Mouse (Mus musculus) kidney, adult 18-20 months (tissue): ENCODE results near the gene Rabl3.

Experiments used
- DNase-seq: peaks from one replicate; pipeline ENCODE4 v3.0.0; 2021

Rabl3 gene

DNA sequence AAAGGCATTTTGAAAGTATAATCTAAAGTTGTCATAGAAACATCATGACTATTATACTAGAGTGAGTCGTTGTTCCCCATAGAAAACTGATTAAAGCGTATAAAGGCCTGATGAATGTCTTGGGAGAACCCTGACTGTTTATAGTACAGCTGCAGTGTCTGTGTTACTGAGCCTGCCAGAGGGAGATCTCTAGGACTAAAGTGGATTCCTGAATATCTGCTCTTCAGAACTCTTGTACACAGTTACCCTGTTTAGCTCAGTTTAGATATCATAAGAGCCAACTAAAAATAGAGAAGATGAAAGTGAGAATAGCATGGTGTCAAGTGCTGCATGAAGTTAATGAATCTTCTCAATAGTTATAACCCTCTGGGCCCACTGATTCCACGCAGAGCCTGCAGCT lies 10.6 kb downstream of the Rabl3 start:
- DNase-seq, result no peak

DNA sequence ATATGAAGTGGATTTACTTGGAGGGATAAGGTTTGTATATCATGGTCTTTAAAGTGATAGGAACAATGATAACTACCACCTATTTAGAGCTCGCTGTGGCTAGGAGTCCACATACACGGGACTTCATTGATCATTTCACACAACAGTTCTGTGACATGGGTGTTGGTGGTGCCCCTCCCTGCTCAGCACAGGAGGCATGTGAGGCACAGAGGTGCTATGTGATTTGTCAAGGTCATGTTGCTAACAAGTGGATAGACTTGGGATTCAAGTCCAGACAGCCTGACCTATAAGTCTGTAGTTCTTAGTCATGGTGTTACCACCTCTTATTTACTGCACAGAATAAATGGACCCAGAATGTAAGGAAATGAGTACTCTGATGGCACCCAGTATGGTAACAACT lies 11.3 kb downstream of the Rabl3 start:
- no peak for DNase-seq

DNA sequence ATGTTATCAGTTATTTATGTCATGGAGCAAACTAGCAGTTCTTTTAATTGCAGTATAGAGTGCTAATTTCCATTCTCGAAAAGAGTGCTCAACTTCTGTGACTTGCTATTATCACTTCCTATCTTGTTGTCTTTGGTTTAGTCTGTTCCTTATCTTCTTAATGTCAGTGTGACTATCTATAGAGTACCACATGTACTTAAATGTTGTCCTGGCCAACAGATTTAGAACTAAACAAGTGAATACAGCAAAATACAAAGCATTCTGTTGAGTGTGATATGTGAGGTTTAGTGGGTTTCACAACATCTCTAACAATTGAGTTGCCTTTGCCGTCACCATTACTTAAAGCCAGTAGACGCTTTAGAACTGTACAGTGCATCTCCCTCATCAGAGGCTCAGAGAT lies 13.1 kb downstream of the Rabl3 start:
- DNase-seq, result no peak

DNA sequence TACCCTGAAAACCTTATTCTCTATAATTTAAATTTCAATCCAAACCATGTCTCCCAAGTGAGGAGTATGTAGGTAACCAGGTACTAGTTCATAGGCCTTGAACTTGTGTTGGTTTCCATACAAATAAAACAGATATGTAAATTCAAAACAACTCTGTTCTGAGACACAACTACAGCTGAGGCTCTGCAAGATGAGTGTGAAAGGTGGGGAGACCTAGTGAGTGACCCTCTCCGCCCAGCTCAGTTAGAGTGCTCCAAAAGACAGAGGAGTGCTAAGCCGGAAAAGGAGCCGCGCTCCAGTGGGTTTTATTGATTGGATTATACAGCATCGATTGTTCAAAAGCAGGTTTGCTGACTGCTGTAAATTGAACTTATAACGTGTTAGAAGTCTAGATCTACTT lies 22.7 kb downstream of the Rabl3 start:
- no peak for DNase-seq

DNA sequence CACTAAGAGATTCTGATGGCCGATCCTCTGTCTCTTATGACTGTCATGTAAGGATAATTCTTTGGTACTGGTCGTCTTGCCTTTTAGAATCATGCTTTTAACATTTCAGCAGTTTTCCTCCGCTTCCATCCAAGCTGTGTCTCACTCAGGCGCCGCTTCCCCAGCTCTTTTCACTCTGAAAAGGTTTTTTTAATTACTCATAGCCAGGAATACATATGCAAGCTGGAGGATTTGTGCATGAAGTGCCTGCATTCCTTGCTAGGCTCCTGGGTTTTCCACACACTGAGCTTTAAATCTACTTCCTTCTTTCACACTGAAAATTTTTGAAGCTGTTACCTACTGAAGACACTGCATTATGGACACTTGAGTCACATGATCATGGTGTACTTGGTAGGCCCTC lies 23.3 kb downstream of the Rabl3 start:
- DNase-seq, result no peak

DNA sequence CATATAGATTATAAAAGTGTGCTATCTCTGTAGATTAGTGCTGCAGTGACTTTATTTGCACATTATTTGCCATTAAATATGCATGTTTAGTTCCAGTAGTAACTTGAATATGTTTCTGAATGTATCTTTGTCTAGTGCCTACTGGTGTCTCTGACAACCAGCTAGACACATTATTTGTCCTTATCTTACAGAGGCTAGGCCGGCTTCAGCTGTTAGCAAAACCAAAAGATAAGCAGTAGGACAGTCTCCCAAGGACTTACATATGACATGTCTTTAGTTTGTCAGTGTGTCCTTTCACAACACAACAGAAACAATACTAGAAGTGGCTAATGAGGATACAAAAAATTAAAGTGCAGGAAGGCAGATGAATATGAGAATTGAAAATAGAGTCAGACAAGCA lies 25.4 kb downstream of the Rabl3 start:
- DNase-seq, result no peak

DNA sequence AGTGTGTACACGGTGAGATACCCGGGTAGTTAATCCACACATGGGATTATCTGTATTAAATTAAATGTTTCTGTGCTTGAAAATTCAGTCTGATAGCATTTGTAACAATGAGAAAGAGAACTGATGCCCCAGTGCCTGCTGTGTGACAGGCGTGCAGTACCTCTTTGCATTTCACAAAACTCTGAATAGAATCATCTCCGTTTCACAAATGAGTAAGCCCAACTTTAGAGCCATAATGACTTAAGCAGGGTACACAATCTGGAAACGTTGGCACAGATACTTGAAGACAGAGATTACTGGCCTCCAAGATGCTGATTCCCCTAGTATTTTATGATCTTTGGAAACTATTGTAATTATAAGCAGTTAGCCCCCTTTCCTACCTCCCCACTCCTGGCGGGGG lies 26.4 kb downstream of the Rabl3 start:
- no peak for DNase-seq

DNA sequence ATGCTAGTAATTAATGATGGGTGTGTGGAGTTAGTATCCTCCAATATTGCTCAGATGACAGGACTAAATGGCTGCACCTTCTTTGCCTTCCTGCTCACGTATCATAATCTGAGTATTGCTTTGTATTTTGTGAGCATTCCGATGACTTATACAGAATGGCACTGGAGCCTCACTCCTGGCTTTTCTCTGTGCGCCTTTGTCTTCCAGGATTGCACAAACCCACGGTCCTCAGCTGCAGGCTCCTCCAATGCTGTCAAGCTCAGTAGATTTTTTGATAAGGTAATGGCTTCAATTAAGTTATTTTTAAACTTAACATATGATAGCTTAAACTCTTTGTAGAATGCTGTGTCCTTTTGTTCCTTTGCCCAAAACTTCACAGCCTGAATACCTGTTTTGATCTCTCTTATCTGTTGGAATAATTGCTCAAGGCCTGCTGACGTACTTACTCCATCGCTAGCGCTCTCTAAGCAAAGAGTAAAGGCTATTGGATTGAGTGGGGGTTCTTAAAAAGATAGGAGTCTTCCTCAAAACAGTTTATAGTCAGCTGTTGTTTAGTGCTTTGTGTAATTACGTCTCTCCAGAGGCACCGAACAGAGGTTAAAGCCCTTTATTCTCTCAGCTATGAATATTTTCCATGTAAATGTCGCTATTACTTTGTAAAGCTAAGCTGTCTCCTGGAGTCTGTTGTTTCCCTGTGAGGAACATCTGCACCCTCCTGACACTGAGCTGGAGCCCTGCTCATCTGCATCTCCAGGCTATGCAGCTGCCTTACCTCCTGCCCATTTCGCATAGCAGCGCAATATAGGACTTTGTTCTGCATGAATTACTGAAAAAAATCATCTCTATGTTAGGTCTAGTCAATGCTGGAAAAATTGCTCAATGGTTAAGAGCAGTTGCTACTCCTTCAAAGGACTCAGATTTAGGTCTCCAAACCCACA lies 27.7 kb downstream of the Rabl3 start:
- DNase-seq, result no peak

DNA sequence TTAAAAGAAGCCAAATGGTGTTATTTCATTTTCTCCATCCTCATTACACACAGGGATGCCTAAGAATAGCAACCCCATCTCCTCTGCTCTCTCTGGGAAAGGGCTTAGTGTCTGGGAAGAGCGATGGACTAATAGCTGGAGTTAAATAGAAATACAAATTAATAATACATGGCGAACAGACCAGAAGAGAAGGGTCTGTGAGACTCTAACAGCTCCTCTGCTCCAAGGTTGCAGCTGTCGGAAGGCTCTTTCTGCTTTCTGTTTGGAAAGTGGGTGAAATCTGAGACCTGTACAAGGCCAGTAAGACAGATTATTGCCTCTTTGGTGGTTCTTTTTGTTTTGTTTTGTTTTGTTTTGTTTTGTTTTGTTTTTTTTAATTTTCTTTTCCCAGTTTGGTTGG lies 31.9 kb downstream of the Rabl3 start:
- no peak for DNase-seq

DNA sequence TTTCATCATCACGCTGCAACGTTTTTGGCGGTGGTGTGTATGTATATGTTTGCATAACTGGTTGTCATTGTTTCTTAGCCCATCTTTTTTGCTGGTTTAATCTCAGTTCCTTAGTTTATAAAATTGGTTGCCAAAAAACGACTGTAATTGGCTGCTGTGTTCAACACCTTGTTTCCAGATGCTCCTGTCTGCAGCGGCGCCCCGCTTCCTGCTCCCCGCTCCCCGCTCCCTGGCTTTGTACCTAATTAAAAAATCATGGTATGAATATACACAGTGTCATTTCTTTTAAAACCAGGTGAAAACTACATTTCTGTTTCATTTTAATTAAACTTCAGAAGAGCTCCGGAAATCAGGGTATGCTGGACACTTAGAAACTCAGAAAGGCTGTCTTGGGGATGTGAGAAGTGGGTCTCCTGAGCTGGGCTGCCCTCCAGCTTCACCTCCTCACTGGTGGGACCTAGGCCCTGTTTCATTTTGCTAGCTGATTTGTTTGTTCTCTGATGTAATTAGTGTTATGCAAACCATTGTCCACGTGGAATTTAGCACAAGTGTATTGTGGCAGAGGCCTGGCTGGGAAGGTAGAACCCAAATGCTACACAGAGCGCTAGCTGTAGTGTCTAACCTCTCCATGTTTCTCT lies 32.6 kb downstream of the Rabl3 start:
- no peak for DNase-seq

DNA sequence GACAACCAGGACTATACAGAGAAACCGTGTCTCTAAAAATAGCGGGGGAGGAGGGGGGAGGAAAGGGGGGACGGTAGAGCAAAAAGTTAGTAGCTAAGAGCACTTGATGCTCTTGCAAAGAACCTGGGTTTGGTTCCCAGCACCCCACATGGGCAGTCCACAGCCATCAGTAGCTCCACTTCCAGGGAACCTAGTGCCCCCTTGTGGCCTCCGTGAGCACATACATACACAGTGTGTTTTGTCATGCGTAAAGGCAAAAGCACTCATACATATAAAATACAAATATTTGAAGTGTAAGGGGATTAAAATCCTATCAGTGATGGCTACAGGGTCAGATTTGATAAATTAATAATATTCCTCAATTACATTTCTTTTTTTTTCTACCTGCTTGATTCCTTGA lies 33.4 kb downstream of the Rabl3 start:
- no peak for DNase-seq

DNA sequence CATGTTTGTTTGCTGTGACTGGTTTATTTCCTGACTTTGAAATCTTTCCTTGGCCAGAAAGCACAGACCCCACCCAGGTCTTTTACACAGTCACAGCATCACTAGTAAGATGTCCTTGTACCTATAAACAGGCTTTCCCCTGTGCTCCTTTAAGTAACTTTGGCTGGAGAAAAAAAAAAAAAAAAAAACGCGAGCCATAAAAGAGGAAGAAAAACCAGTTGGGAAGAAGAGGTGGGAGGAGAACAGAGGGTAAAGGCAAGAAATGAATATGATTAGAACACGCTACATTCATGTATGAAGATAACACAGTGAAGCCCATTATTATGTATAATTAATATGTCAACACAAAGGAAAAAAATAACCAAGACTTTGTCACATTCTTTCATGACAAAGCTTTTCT lies 35.6 kb downstream of the Rabl3 start:
- no peak for DNase-seq

DNA sequence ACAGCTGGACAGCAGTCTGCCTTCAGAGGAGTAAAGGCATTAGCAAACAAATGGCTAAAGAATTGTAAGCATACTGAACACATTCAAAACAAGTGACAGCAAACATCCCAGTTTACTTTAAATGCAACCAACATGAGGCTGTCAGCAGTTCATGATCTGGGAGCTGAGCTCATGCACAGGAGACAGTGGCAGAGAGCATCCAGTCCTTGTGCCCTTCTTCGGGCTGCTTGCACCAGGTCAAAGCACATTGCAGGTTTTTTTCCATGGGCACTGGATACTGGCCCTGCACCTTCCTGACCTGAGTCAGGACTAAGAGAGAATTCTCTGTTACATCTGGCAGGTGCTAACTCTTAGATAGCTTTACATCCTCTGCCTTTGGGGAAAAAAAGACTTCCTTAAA lies 39.9 kb downstream of the Rabl3 start:
- DNase-seq, result peak; percentile 43

DNA sequence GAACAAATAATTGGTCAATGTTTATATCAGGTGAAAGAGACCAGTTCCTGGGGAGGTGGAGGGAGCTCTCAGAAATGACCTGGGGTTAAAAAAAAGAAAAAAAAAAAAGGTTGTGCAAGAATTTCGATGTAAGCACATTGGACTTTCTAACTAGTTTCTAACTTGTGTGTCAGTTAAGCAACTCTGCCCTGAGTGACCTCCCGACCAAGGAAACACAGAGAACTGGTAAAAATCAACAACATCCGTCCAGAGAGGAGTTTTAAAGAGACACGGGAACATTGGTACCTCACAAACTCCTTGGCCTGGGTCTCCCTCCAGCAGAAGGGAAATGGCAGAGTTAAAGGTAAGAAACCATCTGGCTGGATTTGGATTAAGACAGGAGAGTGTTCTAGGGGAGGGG lies 40.3 kb downstream of the Rabl3 start, which contains the start of gene Hgd:
Gene Hgd, plus strand, starts transcription at position 160 of the 400 bp plus-strand sequence.
- DNase-seq, result peak; percentile 51

DNA sequence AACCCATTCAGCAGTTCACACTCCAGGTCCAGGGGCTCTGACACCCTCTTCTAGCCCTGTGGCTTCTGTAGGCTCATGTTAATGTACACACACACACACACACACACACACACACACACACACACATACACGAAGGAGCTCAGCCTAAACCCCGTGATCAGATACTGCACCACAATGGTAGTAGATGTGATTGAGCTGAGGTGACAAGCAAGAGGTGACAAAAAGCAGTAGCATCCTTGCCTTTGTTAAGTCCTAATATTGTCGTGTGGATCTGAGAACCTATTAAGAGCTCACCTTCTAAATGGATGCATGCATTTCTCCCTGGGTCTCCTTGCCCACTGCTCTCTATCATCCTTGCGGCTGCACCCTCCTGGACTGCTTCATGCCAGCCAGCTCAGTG lies 41.0 kb downstream of the Rabl3 start:
- peak; percentile 32 for DNase-seq

DNA sequence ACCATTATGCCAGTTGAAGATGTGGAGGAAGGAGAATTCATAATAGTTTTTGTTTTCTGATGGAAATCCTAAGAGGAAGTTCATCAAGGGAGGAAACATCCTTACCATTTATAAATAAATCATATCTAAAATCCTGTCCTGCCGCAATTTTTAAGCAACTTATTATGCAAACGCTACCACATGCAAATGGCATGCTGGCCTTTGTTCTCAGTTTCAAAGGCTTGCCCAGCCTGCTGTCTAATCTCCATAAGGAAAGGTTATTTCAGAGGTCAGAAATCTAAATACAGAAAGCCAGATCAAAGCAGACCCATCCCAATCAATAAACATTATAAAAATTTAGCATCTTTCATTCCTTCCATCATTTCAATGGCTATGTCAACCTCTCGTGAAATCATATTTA lies 42.2 kb downstream of the Rabl3 start:
- DNase-seq, result no peak

DNA sequence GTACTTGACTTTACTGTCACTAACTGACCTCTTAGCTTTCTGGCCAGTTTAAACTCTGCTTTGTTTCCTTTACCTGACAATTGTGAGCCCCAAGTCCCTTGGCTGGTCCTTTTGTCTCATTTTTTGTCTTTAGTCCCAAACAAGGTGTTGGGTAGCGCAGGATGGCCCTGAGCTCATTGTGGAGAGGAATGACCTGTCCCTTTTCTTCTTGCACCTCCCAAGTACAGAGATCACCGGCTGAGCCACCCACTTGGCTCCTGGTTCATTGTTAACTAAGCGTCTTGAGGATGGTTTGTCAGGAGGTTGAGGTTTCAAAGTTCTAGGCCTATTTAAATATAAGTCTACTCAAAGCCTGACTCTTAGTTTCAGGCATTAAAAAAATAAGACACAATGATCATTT lies 43.6 kb downstream of the Rabl3 start:
- peak; percentile 56 for DNase-seq

DNA sequence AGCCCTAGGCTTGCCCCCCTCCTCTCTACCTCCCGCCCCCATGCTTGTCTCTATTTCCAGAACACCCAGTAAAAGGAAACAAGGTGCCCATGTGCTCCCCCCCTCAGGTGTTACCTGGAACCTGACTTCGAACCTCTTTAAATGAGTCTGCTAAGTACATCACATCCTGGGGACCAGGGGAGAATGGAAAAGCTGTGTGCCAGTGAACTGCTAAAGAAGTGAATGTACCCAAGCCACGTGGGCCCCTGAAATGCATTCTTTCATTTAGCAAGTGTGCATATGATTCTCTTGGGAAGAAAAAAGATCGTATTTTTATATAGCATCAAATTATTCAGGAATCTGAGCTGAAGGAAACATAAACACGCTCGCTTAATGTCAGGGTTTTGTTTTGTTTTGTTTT lies 44.1 kb downstream of the Rabl3 start:
- DNase-seq, result no peak

DNA sequence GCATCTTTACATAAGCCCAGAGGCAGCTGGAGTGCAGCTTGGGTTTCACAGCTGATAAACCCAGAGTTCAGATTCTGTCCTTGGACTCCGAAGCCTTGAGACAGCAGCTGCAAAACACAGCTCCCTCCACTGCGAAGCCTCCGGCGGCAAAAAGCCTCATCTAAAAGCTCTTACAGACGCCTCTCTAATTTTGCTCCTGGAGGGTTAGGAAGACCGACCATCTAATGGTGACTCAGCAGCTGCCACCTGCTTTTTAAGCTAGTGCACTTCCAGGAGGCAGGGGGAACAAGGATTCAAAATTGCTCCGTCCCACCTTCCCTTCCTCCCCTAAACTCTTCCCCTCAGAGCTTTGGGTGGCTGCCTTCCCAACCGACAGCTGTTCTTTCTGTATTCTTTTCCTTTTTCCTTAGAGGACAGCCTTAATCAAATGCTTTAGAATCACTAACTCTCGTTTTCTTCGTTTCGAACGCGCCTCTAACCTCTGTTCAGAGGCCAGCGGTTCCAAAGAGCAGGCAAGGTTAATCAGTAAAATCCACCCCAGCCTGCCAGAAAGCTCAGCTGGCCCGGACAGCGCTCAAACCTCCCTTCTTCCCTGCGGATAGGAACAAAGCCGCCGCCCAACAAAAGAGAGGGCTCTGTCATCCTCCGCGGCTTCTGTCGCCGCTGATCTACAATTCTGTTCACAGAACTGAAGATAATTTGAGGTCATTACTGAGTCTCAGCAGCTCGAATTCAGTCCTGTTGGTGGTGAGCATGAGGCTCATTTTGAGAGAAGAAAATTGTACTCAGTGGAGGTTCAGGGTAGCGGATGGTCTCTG lies 44.7 kb downstream of the Rabl3 start:
- DNase-seq, result peak; percentile 78

DNA sequence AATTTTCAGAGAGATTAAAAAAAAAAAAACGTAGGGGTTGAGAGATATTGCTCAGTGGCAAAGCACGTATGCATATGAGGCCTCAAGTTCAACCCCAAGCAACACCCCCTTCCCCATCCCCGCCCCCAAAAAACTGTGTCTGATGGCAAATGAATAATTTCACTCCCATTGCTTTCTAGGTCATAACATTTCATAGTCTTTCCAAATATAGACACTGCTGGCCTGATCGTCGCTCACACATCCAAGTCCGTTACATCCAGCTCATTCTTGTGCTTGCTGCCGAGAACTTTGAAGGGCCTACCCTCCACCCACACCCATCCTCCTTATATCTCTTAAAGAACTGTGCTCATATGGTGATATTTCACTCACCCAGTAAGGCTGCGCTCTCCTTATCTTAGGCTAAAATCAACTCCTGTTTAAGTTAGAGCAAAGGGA lies 45.5 kb downstream of the Rabl3 start:
- DNase-seq, result no peak

DNA sequence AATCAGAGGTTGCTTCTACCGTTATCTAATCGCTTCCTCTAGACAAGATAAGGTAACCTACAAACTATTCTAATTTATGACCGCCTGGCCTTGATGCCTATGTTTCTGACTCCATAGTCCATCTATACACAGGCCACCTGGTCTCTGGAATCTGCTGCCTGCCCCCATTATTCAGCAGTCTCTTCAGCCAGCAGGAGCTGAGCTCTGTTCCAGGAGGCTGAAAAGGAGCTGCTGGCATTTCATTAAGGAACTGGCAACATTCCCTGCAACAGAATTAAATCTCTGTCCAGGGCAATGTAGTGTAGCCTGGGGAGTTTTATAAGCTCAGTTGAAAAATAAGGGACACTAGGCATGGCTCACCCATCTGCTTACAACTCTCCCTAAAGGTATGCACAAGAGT lies 51.2 kb downstream of the Rabl3 start:
- peak; percentile 24 for DNase-seq

DNA sequence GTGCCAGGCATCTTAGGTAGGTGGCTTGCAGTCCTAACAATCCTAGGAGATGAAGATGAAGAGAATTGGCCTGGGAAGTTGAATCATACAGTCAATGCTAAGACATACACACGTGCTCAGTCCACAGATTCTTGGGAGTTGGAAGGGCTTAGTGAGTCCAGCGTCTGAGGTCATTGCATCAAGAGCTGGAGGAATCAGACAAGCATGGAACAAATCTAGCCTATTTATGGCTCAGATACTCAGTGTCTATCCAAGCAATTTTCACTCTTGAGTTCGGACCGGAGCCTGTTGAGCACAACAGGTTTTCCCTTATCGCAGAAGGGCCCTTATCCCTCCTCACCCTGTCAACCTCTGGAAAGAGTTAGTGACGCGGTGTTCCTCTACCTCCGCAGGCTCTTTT lies 51.9 kb downstream of the Rabl3 start:
- DNase-seq, result no peak

DNA sequence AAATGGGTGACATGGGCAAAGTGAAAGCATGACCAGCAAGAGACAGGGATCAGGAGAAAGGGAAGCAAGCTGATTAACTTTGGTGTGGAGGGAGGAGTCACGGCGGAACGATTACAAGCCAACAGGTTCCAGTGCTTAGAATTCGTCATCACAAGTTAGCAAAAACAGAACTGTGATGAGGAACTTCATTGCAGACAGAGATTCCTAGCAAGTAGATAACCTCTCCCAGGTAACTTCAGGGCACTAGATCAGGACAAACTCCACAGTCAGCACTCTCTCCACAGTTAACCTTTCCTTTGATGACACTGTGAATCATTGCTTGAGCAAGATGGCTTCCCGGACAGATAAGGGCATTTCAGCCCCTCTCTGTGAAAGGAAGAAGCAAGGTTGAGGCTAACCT lies 57.7 kb downstream of the Rabl3 start:
- no peak for DNase-seq

DNA sequence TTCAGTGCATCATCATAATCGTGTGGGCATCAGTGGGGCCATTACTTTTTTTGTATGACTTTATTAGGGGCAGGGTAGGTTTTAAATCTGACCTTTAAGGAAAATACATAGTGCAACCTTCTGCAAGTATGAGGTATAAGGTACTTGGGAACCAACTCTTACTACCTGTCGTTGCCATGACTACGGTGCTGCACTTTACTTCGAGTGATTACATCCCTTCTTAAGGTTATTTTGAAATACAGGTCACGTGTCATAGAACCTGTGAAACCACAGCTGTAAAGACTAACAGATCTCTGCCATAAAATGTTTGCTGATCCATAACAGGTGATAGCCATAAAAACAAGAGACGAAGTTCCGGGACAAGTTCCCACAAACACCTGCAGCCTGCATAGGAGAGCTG lies 58.8 kb downstream of the Rabl3 start:
- DNase-seq, result no peak
